Mouse (Mus musculus) cerebellum, adult (tissue): ENCODE measurements around the gene Zkscan4.

Source experiments
- ATAC-seq: cut with Nextera tagmentation; 2 replicates; pipeline ENCODE4 v1.9.2; 2017; ENCODE audit warnings: mild to moderate bottlenecking, moderate library complexity, mixed read lengths; ENCODE audit not compliant: insufficient number of reproducible peaks, low FRiP score, low TSS enrichment

Gene Zkscan4

DNA sequence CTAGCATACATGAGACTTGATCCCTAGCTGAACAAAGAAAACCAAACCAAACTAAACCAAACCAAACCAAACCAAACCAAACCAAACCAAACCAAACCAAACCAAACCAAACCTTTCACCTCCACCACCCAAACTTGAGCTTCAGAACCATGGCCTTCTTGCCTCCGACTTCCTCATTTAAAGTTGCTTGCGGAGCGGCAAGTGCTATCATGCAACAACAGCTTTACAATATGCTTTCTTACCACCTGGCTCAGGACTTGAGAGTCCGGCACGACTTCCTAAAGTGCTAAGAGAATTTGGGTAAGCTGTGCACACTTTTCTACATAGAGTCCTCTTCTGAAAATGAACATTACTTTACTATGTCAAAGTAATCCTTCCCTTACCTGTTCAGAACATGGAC is 23.6 kb downstream of the Zkscan4 start:
- no peak for ATAC-seq

DNA sequence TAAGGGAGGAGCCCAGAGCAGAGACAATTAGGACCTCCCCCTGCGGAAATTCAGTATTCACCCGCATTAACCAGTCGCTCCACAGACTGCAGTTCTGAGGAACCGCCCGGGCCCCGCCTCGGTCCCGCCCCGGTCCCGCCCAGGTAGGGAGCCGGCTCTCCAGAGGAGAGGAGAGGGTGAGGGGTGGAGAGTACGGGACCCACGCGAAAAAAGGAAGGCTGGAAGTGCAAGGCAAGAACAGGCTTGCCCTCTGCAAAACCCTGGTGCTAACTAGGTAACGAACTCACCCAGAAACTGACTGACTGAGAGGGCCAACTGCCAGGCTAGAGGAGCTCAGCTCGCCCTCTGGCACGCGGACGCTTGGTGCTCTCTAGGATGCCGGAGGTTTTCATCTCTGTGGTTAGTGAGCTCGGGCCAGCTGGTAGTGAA is 27.5 kb downstream of the Zkscan4 start:
- ATAC-seq: peak; percentile 100

DNA sequence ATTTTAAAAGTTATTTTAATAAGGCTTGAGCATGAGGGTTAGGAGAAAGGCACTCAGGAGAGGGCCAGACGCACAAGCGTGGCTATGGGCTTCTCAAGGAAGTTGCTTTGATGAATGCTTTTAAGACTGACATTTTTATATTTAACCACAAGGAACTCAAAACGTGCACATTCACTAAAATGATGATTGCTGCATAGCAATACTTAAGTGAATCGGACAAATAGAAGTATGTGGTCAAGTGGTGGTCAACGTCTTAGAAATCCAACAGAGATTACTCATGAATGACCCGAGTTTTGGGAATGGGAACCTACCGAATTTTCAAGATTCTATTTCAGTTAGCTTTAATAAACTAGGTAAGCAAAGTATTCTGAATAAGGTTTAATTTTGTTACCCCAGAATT is 51.4 kb downstream of the Zkscan4 start:
- no peak for ATAC-seq

DNA sequence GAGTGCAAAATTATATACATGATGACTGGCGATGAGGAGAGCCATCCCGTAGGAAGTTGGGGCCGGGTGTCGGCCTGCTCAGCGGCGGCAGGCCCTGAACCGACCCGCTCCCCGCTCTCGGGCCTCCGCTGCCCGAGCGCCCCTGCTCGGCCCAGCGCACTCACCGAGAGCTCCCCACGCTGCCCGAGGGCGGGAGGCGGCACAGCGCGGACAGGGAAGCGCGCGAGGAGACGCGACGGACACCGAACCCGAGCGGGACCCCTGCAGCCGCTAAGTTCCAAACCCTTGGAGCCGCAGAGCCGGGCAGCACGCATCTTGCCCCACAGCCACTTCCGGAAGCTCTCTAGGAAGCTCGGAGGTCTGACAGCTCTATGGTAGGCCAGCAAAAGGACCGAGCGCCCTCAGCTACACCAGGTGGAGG is 52.1 kb downstream of the Zkscan4 start, which contains the start of gene Zkscan8:
Gene Zkscan8 (minus strand): TSS at position 340 of the 421 bp plus-strand sequence.
- ATAC-seq: peak; percentile 100
